Mouse (Mus musculus) left cerebral cortex, postnatal 25 days (tissue): Measurements from ENCODE around the gene Pik3c2g. TPM values are rescaled to one million over a fixed set of nuclear protein-coding genes. Genes with fewer than 3 reads are reported as not detected.

Experiments used
- DNase-seq, 2 experiments: peaks; one replicate each; pipeline ENCODE4 v3.0.0; 2022; ENCODE audit warnings: low spot score in 2 of 2, mixed read lengths in 1 of 2
- intact Hi-C: fragments of 180-260 bp; cut with DNase I; formaldehyde crosslinking; loops from one replicate; pipeline ENCODE4 v1.15.1; 2025
- total RNA-seq, 2 experiments: library from RNA; stranded (reverse); gene quantifications; 2 replicates each; pipeline ENCODE4 v1.2.3; 2021

Gene Pik3c2g
- under 1 TPM in 1 of 2 experiments, not detected in 1; 0.23 TPM for total RNA-seq

DNA sequence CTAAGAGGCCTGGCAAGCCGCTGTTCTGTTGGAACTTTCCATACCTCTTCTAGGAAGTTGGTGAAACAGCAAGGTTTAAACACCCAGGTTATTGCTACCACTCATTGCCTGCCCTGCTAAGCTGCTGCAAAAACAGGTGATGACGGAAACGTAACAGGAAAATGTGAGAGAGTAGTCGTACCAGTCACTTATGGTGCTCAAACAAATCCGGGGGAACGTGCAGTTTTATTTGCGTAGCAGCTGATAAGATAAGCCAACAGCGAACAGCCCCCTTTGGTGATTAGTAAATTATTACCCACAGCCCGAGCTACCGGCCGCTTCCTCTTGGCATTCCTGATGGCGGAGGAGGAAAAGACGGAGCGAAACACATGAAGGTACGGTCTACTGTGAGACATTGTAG, at the start of gene Pik3c2g:
Pik3c2g (plus strand) TSS at position 330 of the 400 bp plus-strand sequence.
- DNase-seq, result no peak
- intact Hi-C loops, result loop anchor here (10.0 kb wide), 1 partner anchor 968 kb away; no protein-coding TSS in a partner anchor

DNA sequence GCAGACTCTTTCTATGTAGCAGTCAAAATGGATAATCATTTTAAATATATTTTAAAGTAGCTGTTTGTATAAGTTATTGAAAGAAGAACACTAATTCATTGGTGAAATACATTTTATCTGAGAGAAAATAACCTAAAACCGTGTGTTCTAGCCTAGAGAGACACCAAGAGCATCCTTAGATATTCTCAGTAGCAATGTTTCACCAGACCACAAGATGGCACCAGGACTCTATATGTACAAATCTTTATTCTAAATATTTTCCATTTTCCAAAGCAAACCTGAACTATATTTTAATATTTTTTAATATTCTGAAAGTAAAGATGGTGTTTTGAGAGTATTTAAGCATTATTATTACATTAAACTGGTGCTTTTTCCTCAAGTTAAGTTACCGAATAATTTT, 48.6 kb upstream of the Pik3c2g start:
- peak in 1 of 2 experiments; percentile 21 for DNase-seq

DNA sequence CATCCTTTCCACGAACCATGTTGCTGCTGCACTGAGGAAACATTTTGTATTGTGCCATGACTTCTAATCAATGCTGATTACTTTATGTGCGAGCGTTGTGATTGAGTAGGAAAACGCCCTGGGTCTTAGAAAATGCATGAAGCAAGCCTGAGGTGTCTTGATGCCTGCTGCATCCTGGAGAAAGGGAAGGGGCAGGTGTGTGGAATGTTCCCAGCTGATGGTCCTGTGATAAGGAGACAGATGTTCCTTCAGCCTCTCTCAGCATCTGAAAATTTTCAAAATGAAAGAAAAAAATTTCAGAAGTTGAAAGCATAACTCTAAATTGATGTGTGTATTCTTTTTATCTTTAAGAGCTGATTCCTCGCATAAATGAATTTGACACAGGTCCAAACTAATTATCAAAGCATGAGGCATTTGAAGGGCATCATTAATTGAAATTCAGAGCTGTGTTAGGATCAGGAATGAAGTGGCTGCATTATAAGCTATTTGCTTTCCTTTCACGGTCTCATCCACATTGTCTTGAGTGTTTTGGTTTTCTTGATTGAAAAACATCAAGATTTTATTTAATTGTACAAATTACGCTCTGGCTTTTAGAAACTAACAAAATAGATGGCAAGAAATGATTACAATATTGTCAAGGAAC, 31.4 kb upstream of the Pik3c2g start:
- no peak for DNase-seq
- intact Hi-C loops, result no loop called here

More for the DNA sequence above, 48.6 kb upstream of the Pik3c2g start:
- intact Hi-C loops, result loop anchor here (5.0 kb wide), 1 partner anchor 39 kb away; no protein-coding TSS in a partner anchor

DNA sequence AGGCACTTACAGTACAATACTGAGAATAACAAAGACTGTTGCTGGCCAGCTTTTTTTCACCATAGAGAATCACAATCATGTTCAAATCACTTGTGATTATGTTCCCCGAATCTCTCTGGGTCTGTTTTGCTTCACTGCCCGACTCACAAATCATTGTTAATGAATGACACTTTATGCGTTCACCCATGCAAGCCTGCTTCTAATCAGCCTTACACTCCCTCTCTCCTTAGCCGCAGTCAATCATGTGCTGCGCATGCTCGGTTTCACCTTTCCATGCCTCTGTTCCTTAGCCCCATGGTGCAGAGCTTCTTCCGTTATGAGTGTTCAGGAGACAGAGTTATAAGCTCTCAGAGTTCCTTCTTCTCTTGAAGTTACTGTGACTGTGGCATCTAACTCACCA, 17.8 kb upstream of the Pik3c2g start:
- no peak for DNase-seq
- intact Hi-C loops, result no loop called here

DNA sequence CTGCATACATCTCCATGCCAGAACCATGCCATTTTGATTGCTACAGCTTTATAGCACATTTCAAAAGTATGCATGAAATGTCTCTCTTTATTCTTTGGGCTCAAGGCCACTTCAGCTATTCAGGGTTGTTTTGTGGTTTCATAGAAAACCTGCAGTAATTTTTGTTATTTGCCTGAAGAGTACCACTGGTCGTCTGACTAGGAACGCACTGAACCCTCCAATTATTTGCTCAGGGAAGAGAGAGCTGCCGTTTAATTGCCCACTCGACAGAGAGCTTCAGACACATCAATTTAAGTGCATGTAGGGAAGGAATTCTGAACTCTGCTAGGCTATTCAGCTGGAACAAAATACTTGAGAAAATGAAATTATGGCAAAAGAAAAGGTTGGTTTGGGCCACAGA, 11.2 kb upstream of the Pik3c2g start:
- no peak for DNase-seq
- intact Hi-C loops, result loop anchor here (5.0 to 10.0 kb wide), 3 partner anchors 39 to 1401 kb away; no protein-coding TSS in a partner anchor

DNA sequence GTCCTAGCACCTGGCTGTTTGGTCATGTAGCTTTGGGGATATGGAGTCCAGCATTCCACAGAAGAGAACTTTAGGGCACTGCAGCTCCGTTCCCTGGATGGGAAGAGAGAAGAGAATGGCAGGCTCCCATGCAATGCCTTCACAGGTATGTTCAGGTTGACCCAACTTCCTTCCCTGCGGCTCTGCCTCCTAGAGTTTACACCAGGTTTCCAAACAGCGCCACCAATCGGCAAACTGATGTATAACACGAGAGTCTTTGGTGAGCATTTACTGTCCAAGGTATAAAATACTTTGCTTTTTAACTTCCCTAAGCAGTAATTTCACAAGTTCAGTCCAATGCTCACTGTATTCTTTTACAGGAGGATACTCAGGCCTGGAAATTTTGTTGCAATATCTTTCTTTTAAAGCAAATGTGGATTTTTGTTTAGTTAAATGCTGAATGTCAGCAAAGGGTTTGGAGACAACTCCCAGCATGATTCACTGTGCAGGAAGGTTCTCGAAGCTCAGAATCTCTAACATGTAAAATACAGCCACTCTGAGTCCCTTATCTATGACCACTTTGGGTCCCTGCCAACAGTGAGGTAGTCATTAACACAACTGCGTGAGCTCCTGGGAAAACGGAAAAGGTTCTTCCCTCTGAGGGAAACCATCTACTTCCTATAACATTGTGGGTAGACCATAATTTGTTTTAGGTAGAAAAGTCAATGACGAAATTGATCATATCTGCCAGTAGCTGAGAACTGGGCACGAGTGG, 10.6 kb upstream of the Pik3c2g start:
- no peak for DNase-seq
- intact Hi-C loops, result loop anchor here (5.0 to 10.0 kb wide), 3 partner anchors 39 to 1402 kb away; no protein-coding TSS in a partner anchor

DNA sequence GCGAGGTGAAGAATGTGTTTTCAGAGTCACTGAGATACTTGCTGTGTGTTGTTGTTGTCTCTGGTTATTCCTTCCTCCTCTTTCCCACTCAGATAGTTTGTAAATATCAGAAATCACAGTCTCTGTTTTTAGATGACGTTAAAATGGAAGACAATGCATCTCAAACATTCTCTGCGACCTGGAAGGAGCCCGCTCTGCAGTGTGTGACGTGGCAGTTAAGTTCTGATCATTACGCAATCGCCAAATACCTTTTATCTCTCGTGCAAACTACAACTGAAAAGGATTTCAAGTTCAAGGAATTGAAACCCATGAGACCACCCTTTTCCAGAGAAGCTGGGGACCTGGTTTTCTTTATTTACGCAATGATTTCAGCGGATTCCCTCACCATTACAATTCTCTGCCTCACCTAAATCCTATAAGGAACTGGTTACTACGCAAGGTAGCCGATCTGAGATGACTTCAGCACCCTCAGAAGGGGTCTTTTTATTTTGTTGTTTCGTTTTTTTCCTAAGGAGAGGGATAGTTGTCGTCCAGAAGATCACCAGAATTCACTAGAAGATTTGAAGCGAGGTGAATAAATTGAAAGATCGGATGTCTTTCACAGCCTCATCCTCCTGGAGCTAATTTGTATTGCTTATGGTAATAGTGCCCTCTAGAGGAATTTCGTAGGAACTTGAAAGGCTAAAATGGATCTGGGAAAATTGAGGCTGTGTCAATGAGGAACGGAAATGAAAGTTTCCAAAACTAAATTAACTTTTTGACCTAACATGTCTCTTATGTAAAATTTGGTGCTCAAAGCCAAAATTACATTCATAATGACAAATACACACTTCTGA, 9.8 kb upstream of the Pik3c2g start:
- intact Hi-C loops, result loop anchor here (5.0 to 10.0 kb wide), 3 partner anchors 40 to 1402 kb away; no protein-coding TSS in a partner anchor

DNA sequence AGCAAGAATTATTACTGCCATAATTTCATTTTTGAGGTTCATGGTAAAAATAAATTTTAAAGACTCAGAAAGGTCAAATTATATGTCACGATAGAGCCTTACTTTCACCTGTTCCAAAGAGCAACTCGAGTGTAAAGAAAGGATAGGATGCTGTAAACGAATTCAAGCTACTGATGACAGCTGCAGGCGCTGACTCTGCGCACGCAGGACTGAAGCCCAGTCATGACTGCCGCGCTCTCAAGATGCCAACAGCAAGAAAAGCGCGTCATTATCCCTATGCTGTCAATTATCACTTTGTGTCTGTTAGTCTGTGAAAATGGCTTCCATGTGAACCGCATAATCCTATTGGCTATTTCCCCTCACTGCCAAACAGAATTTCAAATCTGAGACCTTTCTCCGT, 457 bp downstream of the Pik3c2g start:
- DNase-seq, result no peak
- intact Hi-C loops, result loop anchor here (10.0 kb wide), 1 partner anchor 967 kb away; no protein-coding TSS in a partner anchor

More for the DNA sequence above, 9.8 kb upstream of the Pik3c2g start:
- DNase-seq, result peak; percentile 17 to 22

DNA sequence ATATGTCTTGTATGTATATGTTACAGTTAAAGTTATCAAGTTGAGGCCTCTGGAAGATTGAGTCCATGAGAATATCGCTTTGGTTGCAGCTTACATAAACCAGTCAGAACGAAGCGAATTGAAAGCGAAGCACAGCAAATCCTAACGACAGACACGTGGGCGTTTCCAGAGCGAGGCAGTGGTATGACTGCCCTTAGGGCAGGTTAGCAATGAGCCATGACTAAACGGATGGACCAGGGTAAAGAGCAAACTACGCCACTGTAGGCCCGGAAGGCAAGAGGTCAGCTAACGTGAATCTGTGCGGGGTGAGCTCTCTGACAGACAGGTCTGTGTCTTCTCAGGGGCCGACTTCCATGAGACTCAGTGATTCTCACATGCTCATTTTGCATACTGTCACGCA, 1.4 kb downstream of the Pik3c2g start:
- intact Hi-C loops, result loop anchor here (10.0 kb wide), 1 partner anchor 966 kb away; no protein-coding TSS in a partner anchor
- no peak for DNase-seq

DNA sequence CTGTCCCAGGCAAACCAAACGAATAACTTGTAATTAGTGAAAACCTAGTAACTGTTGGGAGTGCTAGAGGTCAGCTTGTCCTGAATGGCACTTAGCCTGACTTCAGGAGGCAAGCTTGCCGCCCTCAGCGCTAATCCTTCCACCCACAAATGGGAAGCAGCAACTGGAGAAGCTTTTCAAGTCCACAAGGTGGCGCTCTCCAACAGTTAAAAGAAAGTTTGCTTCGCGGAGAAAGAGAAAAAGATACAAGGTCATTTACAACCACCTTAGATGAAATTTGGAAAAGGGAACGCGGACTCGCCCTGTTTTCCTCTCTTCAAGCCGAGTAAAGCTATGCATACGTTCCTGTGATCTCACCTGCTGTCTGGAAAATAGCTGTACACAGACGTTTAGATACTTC, 2.3 kb downstream of the Pik3c2g start:
- peak; percentile 70 to 76 for DNase-seq
- intact Hi-C loops, result loop anchor here (10.0 kb wide), 1 partner anchor 966 kb away; no protein-coding TSS in a partner anchor

DNA sequence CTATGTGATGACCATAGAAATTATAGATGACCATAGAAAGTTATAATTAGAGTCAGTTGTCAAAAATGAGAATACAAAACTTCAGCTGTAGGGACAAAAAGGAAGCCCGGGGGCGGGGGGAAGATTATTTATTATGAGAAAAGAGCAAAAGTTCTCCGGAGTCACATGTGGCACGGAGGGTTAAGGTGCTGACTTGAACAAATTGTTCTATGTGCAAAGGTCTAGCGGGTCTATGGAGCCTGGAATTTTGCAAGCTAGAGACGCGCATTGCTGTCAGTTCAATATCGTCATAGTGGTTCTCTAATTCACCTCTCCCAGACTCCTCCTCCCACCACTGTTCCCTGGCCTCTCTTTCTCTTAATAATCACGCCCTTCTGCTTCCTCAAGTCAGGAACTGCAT, 2.8 kb downstream of the Pik3c2g start:
- intact Hi-C loops, result loop anchor here (10.0 kb wide), 2 partner anchors 855 to 965 kb away; no protein-coding TSS in a partner anchor
- no peak for DNase-seq

DNA sequence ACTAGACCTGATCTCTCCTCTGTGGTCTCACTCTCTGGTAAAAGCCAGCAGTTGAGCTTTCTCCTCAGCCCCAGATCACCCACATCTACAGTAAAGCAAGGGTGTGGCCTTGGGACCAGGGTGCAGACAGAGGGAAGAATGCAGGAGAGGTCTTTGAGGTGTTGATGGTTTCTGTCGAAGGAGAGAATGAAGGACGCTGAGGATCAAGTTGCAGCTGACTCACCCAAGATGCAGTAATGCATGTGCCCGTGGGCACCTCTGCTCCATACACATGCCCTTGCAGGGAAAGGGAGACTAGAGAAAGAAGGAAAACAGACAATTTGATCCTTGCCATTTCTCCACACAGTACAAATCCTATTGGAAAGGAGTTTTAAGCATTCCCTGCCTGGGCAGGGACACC, 5.1 kb downstream of the Pik3c2g start:
- no peak for DNase-seq
- intact Hi-C loops, result loop anchor here (10.0 kb wide), 1 partner anchor 853 kb away; no protein-coding TSS in a partner anchor

DNA sequence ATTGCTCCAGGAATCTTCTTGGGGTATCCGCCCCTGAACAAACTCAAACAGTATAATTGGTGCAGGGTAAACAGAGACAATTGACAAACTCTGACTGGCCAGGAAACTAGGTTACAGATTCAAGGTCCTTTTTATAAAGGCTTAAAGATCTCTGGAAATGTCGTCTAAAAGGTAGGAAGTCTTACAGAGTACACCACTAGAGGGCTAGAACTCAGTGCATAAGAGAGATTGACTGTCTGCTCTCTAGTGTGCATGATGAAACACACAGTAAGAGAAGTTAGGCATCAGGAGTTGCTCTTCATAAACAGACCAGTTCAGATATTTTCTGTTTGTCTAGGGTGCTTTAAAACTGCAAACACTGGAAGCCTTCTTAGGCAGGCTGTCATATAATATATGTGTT, 9.4 kb downstream of the Pik3c2g start:
- no peak for DNase-seq
- intact Hi-C loops, result loop anchor here (5.0 to 10.0 kb wide), 2 partner anchors 848 to 1106 kb away; no protein-coding TSS in a partner anchor

DNA sequence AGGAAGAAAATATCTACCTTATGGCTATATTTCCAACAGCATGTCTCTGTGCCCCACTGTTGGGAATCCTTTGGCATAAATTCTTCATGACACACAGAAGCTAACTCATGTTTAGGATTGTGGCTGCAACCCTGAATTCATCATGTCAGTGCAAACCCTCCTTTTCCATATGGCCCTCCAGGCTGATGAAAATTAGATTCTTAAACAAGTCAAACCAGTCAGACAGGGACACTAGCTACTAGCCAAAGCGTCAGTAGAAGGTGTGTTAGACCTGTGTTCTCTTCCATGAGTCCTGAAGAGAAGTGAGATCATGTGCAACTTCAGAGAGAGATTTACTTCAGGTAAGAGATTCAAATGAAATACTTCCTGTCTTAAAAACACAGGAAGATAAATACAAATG, 12.2 kb downstream of the Pik3c2g start:
- no peak for DNase-seq
- intact Hi-C loops, result loop anchor here (5.0 to 10.0 kb wide), 2 partner anchors 846 to 1103 kb away; no protein-coding TSS in a partner anchor

DNA sequence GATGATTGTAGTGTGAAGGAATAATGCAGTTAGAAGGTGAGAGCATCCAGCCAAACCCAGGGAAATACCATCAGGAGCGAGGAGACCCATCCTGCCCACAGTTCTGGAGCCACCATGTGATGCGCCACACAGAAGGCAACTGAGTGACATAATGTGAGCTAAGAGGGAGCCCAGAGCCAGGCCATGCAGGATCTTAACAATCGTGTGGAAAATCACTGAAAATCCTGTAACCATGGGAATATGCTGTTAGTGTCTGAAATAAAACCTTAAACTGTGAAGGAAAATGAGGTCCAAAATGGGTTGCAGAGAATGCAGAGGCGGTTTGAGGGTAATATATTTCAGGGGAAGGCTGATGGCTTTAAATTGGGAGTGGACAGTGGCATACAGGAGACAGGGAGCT, 31.8 kb downstream of the Pik3c2g start:
- DNase-seq, result peak; percentile 11 to 51
- intact Hi-C loops, result no loop called here

DNA sequence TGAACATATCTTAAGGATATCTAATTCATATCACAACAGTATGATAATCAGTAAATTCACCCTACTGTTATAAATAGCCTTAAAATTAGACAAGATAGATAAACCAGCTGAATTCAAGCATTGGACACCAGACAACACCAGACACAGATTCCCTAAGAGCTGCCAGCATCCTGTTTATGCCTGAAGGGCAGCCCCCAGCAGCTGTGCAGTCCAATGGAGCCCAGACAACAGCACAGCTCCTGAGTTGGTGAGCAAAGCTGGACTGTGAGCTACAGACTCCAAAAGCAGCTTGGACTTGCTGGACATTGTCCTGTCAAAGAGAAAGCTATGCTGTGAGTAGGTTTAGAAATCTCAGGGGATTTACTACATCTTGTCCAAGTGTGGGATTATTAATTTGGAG, 37.7 kb downstream of the Pik3c2g start:
- intact Hi-C loops, result no loop called here
- DNase-seq, result no peak

DNA sequence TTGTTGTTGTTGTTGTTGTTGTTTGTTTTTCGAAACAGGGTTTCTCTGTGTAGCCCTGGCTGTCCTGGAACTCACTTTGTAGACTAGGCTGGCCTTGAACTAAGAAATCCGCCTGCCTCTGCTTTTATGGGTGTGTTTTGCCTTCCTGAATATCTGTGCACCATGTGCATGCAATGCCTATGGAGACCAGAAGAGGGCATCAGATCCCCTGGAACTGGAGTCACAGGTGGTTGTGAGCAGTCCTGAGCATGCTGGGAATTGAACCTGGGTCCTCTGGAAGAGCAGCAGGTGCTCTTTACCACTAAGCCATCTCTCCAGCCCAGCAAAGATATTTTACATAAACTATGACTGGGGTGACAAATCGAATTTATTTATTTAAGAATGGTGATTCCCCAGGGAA, 47.5 kb downstream of the Pik3c2g start:
- DNase-seq, result no peak
- intact Hi-C loops, result no loop called here

DNA sequence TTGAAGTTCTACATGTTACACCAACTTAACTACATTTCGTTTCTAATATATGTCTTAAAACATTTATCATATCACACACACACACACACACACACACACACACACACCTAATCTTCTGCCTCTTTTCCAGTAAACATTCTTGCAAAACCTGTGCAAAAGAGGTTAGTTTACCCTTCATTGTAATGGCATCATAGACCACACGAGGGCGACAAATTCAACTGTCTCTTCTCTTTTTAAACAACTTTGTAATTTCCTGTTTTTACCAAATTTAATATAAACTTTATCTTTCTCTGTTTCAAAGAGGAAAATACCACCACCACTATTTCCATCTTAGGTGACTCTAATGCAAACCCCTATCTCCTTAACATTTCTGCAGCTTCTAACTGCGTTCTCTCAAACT, 68.4 kb downstream of the Pik3c2g start:
- DNase-seq, result peak; percentile 38 to 48
- intact Hi-C loops, result no loop called here

DNA sequence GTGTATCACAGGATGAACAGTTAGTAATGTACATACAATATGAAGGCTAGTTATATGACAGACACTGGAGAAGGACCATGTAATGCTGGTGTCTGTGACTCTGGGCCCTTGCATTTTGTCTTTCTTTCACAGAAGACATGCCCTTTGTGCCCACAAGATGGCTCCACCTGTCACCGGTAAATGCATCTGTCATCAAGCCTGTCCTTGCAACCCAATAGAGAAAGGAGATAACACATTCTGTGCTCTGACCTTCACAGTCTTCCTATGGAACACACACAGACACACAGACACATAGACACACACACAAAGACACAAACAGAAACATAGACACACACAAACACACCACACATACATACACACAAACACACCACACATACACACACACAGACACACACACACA, 75.4 kb downstream of the Pik3c2g start:
- peak; percentile 49 to 59 for DNase-seq
- intact Hi-C loops, result no loop called here
